Mouse (Mus musculus): Measurements from ENCODE around the gene Fgfr2. TPM values are rescaled to one million over a fixed set of nuclear protein-coding genes. Genes with fewer than 3 reads are reported as not detected.

The Fgfr2 gene
- polyA plus RNA-seq, 1 experiment from 2014 or later = 93.6 TPM

- no peaks in the 10 kb centered on the region for H3K9me3 ChIP-seq (ENCODE audit: control insufficient read depth, low read length)
- no peaks in the 10 kb centered on the region for H3K36me3 ChIP-seq (ENCODE audit: control insufficient read depth, insufficient read depth, low read length)
- no peak overlapping the region; the same call in 1 of the 2 replicates for H3K4me2 ChIP-seq (ENCODE audit: low read depth, low read length, severe bottlenecking)
- DNase-seq (ENCODE audit: low spot score) = no peak
- H3K27me3 ChIP-seq (ENCODE audit: control insufficient read depth, insufficient read depth, low read length) = no peaks in the 10 kb centered on the region
- H3K4me1 ChIP-seq (replicated peaks; ENCODE audit: control insufficient read depth, insufficient read depth, low read length) = peaks cover 19% of the 10 kb centered on the region
- H3K9ac ChIP-seq (ENCODE audit: low read length) = peak overlapping the region; percentile 94
- H3K4me3 ChIP-seq (ENCODE audit: low read depth, low read length) = peak overlapping the region; percentile 72; the same call in 1 of the 2 replicates
- H3K27ac ChIP-seq (ENCODE audit: low read depth, low read length) = peak overlapping the region; percentile 97; the same call in 1 of the 2 replicates
- peak; percentile 2; the same call in 1 of the 2 replicates for ATAC-seq (replicated peaks; ENCODE audit: low FRiP score)
- 47% methylated on average over 2 of the region's 2 CpGs for WGBS
Measured at GRCm38 (mm10) chr7:130691931-130692330, 2431.2 kb downstream of the Fgfr2 start.

GRCm38 (mm10) chr7:130690869-130691268 is 2432.3 kb downstream of the Fgfr2 start:
- peaks cover 14% of the 10 kb centered on the region for H3K4me1 ChIP-seq (replicated peaks; ENCODE audit: control insufficient read depth, insufficient read depth, low read length)

GRCm38 (mm10) chr7:130688601-130689000 is 2434.5 kb downstream of the Fgfr2 start:
- Histone ChIP-seq H3K27me3 (ENCODE audit: control insufficient read depth, insufficient read depth, low read length) (no peaks in the 10 kb centered on the region), H3K4me2 (ENCODE audit: low read depth, low read length, severe bottlenecking) (no peak overlapping the region), H3K9me3 (ENCODE audit: control insufficient read depth, low read length) (no peaks in the 10 kb centered on the region), H3K9ac (ENCODE audit: low read length) (no peak overlapping the region), H3K4me3 (ENCODE audit: low read depth, low read length) (no peak overlapping the region), H3K27ac (ENCODE audit: low read depth, low read length) (no peak overlapping the region), H3K4me1 (replicated peaks; ENCODE audit: control insufficient read depth, insufficient read depth, low read length) (peaks cover 5% of the 10 kb centered on the region; the same call in 1 of the 2 replicates), H3K36me3 (ENCODE audit: control insufficient read depth, insufficient read depth, low read length) (no peaks in the 10 kb centered on the region)
- DNase-seq (ENCODE audit: low spot score) (no peak), ATAC-seq (replicated peaks; ENCODE audit: low FRiP score) (no peak)
- 81% methylated on average over 4 of the region's 4 CpGs for WGBS

More at GRCm38 (mm10) chr7:130690869-130691268, 2432.3 kb downstream of the Fgfr2 start:
- Histone ChIP-seq H3K4me3 (ENCODE audit: low read depth, low read length) (no peak overlapping the region), H3K27me3 (ENCODE audit: control insufficient read depth, insufficient read depth, low read length) (no peaks in the 10 kb centered on the region), H3K4me2 (ENCODE audit: low read depth, low read length, severe bottlenecking) (no peak overlapping the region), H3K9ac (ENCODE audit: low read length) (no peak overlapping the region), H3K27ac (ENCODE audit: low read depth, low read length) (no peak overlapping the region), H3K9me3 (ENCODE audit: control insufficient read depth, low read length) (no peaks in the 10 kb centered on the region), H3K36me3 (ENCODE audit: control insufficient read depth, insufficient read depth, low read length) (no peaks in the 10 kb centered on the region)
- 81% methylated on average over 6 of the region's 6 CpGs for WGBS
- no peak for ATAC-seq (replicated peaks; ENCODE audit: low FRiP score)
- no peak for DNase-seq (ENCODE audit: low spot score)

GRCm38 (mm10) chr7:130681798-130682197 is 2441.4 kb downstream of the Fgfr2 start:
- ATAC-seq (replicated peaks; ENCODE audit: low FRiP score) = no peak
- DNase-seq (ENCODE audit: low spot score) = no peak
- no peak overlapping the region for H3K9ac ChIP-seq (ENCODE audit: low read length)
- H3K27ac ChIP-seq (ENCODE audit: low read depth, low read length) = no peak overlapping the region
- no peaks in the 10 kb centered on the region for H3K27me3 ChIP-seq (ENCODE audit: control insufficient read depth, insufficient read depth, low read length)
- H3K36me3 ChIP-seq (ENCODE audit: control insufficient read depth, insufficient read depth, low read length) = no peaks in the 10 kb centered on the region
- no peaks in the 10 kb centered on the region; the same call in 1 of the 2 replicates for H3K4me1 ChIP-seq (replicated peaks; ENCODE audit: control insufficient read depth, insufficient read depth, low read length)
- H3K4me2 ChIP-seq (ENCODE audit: low read depth, low read length, severe bottlenecking) = no peak overlapping the region
- no peaks in the 10 kb centered on the region for H3K9me3 ChIP-seq (ENCODE audit: control insufficient read depth, low read length)
- H3K4me3 ChIP-seq (ENCODE audit: low read depth, low read length) = no peak overlapping the region
- 90% methylated on average over 4 of the region's 4 CpGs for WGBS

GRCm38 (mm10) chr7:130678414-130678813 is 2444.7 kb downstream of the Fgfr2 start:
- no peak for ATAC-seq (replicated peaks; ENCODE audit: low FRiP score)

GRCm38 (mm10) chr7:130677541-130678274 is 2445.4 kb downstream of the Fgfr2 start:
- ATAC-seq (replicated peaks; ENCODE audit: low FRiP score) = no peak
- H3K4me2 ChIP-seq (ENCODE audit: low read depth, low read length, severe bottlenecking) = no peak overlapping the region
- no peaks in the 10 kb centered on the region for H3K9me3 ChIP-seq (ENCODE audit: control insufficient read depth, low read length)
- H3K36me3 ChIP-seq (ENCODE audit: control insufficient read depth, insufficient read depth, low read length) = no peaks in the 10 kb centered on the region; the same call in 1 of the 2 replicates
- H3K4me3 ChIP-seq (ENCODE audit: low read depth, low read length) = no peak overlapping the region
- H3K9ac ChIP-seq (ENCODE audit: low read length) = no peak overlapping the region
- no peak overlapping the region for H3K27ac ChIP-seq (ENCODE audit: low read depth, low read length)
- no peaks in the 10 kb centered on the region for H3K27me3 ChIP-seq (ENCODE audit: control insufficient read depth, insufficient read depth, low read length)
- no peaks in the 10 kb centered on the region; the same call in 1 of the 2 replicates for H3K4me1 ChIP-seq (replicated peaks; ENCODE audit: control insufficient read depth, insufficient read depth, low read length)
- DNase-seq (ENCODE audit: low spot score) = no peak
- WGBS = 80% methylated on average over 12 of the region's 12 CpGs

More at GRCm38 (mm10) chr7:130678414-130678813, 2444.7 kb downstream of the Fgfr2 start:
- Histone ChIP-seq H3K27ac (ENCODE audit: low read depth, low read length) (no peak overlapping the region), H3K9ac (ENCODE audit: low read length) (no peak overlapping the region), H3K4me3 (ENCODE audit: low read depth, low read length) (no peak overlapping the region), H3K9me3 (ENCODE audit: control insufficient read depth, low read length) (no peaks in the 10 kb centered on the region), H3K36me3 (ENCODE audit: control insufficient read depth, insufficient read depth, low read length) (no peaks in the 10 kb centered on the region; the same call in 1 of the 2 replicates), H3K27me3 (ENCODE audit: control insufficient read depth, insufficient read depth, low read length) (no peaks in the 10 kb centered on the region), H3K4me1 (replicated peaks; ENCODE audit: control insufficient read depth, insufficient read depth, low read length) (no peaks in the 10 kb centered on the region; the same call in 1 of the 2 replicates), H3K4me2 (ENCODE audit: low read depth, low read length, severe bottlenecking) (no peak overlapping the region)
- WGBS = 94% methylated on average over 6 of the region's 6 CpGs
- no peak for DNase-seq (ENCODE audit: low spot score)

GRCm38 (mm10) chr7:130676885-130677540 is 2446.1 kb downstream of the Fgfr2 start:
- no peaks in the 10 kb centered on the region; the same call in 1 of the 2 replicates for H3K36me3 ChIP-seq (ENCODE audit: control insufficient read depth, insufficient read depth, low read length)
- 81% methylated on average over 11 of the region's 11 CpGs for WGBS
- DNase-seq (ENCODE audit: low spot score) = no peak

GRCm38 (mm10) chr7:130674526-130674925 is 2448.6 kb downstream of the Fgfr2 start:
- Histone ChIP-seq H3K4me1 (replicated peaks; ENCODE audit: control insufficient read depth, insufficient read depth, low read length) (no peaks in the 10 kb centered on the region; the same call in 1 of the 2 replicates), H3K4me2 (ENCODE audit: low read depth, low read length, severe bottlenecking) (no peak overlapping the region), H3K9me3 (ENCODE audit: control insufficient read depth, low read length) (no peaks in the 10 kb centered on the region), H3K9ac (ENCODE audit: low read length) (no peak overlapping the region), H3K36me3 (ENCODE audit: control insufficient read depth, insufficient read depth, low read length) (no peaks in the 10 kb centered on the region; the same call in 1 of the 2 replicates), H3K27ac (ENCODE audit: low read depth, low read length) (no peak overlapping the region), H3K27me3 (ENCODE audit: control insufficient read depth, insufficient read depth, low read length) (no peaks in the 10 kb centered on the region), H3K4me3 (ENCODE audit: low read depth, low read length) (no peak overlapping the region)
- DNase-seq (ENCODE audit: low spot score) (no peak), ATAC-seq (replicated peaks; ENCODE audit: low FRiP score) (no peak)
- 75% methylated on average over 9 of the region's 9 CpGs for WGBS

More at GRCm38 (mm10) chr7:130676885-130677540, 2446.1 kb downstream of the Fgfr2 start:
- ATAC-seq (replicated peaks; ENCODE audit: low FRiP score) = no peak
- no peaks in the 10 kb centered on the region for H3K9me3 ChIP-seq (ENCODE audit: control insufficient read depth, low read length)
- H3K27me3 ChIP-seq (ENCODE audit: control insufficient read depth, insufficient read depth, low read length) = no peaks in the 10 kb centered on the region
- no peaks in the 10 kb centered on the region; the same call in 1 of the 2 replicates for H3K4me1 ChIP-seq (replicated peaks; ENCODE audit: control insufficient read depth, insufficient read depth, low read length)
- no peak overlapping the region for H3K27ac ChIP-seq (ENCODE audit: low read depth, low read length)
- no peak overlapping the region for H3K4me2 ChIP-seq (ENCODE audit: low read depth, low read length, severe bottlenecking)
- no peak overlapping the region for H3K4me3 ChIP-seq (ENCODE audit: low read depth, low read length)
- H3K9ac ChIP-seq (ENCODE audit: low read length) = no peak overlapping the region
